Mouse (Mus musculus) thymus, adult 2 months (tissue): ENCODE results near the gene Car1. TPM values are rescaled to one million over a fixed set of nuclear protein-coding genes. Genes with fewer than 3 reads are reported as not detected.
"Not testable (repeated sequence)": the region's sequence is repeated elsewhere in the genome, so short reads cannot be mapped to it uniquely, and the experiment has no call there.

Source experiments
- DNase-seq: peaks from one replicate; pipeline ENCODE4 v3.0.0; 2021
- H3K27ac ChIP-seq: fragments of 200-500 bp; 2 replicates; pipeline ENCODE4 v1.5.1; 2012; ENCODE audit warnings: low read length, control low read depth; ENCODE audit not compliant: control insufficient read depth, insufficient read depth
- H3K27me3 ChIP-seq: fragments of 200-500 bp; 2 replicates; pipeline ENCODE4 v1.6.1; 2012; ENCODE audit warnings: mild to moderate bottlenecking, low read length, moderate library complexity, mixed read lengths; ENCODE audit not compliant: control insufficient read depth, insufficient read depth
- H3K36me3 ChIP-seq: fragments of 200-500 bp; 2 replicates; pipeline ENCODE4 v1.6.1; 2012; ENCODE audit warnings: mild to moderate bottlenecking, low read length, moderate library complexity; ENCODE audit not compliant: control insufficient read depth, insufficient read depth
- H3K4me1 ChIP-seq: fragments of 200-500 bp; replicated peaks from 2 replicates; pipeline ENCODE4 v1.6.1; 2012; ENCODE audit warnings: low read length; ENCODE audit not compliant: control insufficient read depth, insufficient read depth
- H3K4me3 ChIP-seq: fragments of 200-500 bp; 2 replicates; pipeline ENCODE4 v1.5.1; 2012; ENCODE audit warnings: mild to moderate bottlenecking, low read length, control low read depth, moderate library complexity; ENCODE audit not compliant: control insufficient read depth, insufficient read depth
- CTCF ChIP-seq: fragments of 200-500 bp; IDR thresholded peaks from 2 replicates; pipeline ENCODE4 v1.5.1; 2012; ENCODE audit warnings: mild to moderate bottlenecking, control low read depth, low read length, moderate library complexity, borderline replicate concordance; ENCODE audit not compliant: control insufficient read depth, poor library complexity, insufficient read depth; ENCODE audit errors: extremely low read depth
- POLR2A ChIP-seq: fragments of 200-500 bp; IDR thresholded peaks from 2 replicates; pipeline ENCODE4 v1.6.1; 2012; ENCODE audit warnings: mild to moderate bottlenecking, low read length, control low read depth, moderate library complexity; ENCODE audit not compliant: control insufficient read depth, poor library complexity, insufficient read depth; ENCODE audit errors: extremely low read depth
- WGBS: fragments of 180-500 bp; shearing (Covaris S2); methylation state at CpG from one replicate; pipeline ENCODE4 v1.1.7; 2018; 5-methylcytosine and 5-hydroxymethylcytosine counted together
- polyA plus RNA-seq: library from polyadenylated mRNA; depleted of rRNA; stranded (reverse); fragments of >200 nt; gene quantifications from 2 replicates; pipeline ENCODE4 v1.2.3, GENCODE M21; 2012

The Car1 gene
- polyA plus RNA-seq, 1 experiment = 0.38 TPM

DNA sequence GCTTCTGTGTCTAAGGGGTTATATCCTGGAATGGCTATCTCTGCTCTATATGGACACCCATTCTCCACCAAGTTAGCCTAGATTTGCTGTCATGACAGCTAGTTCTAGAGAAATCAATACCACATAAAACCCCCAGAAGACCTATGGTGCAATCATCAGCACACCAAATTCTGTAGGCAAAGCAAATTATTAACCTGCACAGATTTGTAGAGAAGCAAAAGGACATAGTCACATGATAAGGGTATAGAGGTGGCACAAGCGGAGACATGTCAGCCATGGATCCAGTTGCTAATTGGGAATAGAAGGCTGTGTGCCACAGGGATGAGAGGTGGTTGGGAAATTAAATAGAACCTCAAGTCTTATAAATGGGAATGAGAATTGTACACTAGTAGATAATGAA is 30.8 kb upstream of the Car1 start:
- TF ChIP-seq CTCF (no peak), POLR2A (no peak)
- DNase-seq = no peak
- Histone ChIP-seq H3K27ac (no peak overlapping the region), H3K4me1 (no peaks in the 10 kb centered on the region), H3K4me3 (no peak overlapping the region), H3K36me3 (no peaks in the 10 kb centered on the region), H3K27me3 (no peaks in the 10 kb centered on the region)
- 98% methylated on average over 1 of the region's 1 CpGs for WGBS

GRCm38 (mm10) chr3:14832766-14833165 is 24.6 kb upstream of the Car1 start:
- H3K36me3 ChIP-seq = no peaks in the 10 kb centered on the region
- TF ChIP-seq POLR2A (no peak), CTCF (no peak)
- no peak for DNase-seq

DNA sequence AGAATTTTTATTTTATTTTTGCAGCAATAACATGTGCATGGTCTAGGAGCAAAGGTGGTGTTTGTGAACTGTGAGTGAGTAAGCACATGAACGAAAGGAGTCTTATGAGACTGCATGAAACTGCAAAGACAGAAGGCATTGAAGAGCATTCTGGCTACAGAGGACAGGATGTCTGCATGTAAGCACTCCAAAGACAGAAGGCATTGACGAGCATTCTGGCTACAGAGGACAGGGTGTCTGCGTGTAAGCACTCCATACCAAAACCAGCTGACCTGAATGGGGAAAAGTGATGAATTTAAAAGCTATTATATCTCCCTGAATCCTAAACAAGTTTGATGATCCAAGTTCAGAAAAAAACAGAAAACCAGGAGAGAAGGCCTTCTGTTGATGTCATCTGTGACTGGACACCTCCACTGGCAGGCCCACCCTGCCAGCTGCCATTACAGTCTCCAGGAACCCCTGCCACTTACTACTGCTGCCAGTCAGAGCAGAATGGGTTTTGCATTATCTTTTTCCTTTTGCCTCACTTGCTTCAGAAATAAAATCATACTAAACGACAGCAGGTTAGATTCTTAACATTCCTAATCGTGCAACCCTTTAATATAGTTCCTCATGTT is 23.2 kb upstream of the Car1 start:
- Histone ChIP-seq H3K36me3 (no peaks in the 10 kb centered on the region), H3K27me3 (no peaks in the 10 kb centered on the region), H3K4me3 (no peak overlapping the region), H3K27ac (no peak overlapping the region), H3K4me1 (no peaks in the 10 kb centered on the region)
- DNase-seq = no peak
- WGBS = 93% methylated on average over 5 of the region's 5 CpGs
- no peak for TF ChIP-seq POLR2A
- no peak for TF ChIP-seq CTCF

More at GRCm38 (mm10) chr3:14832766-14833165, 24.6 kb upstream of the Car1 start:
- Histone ChIP-seq H3K27me3 (no peaks in the 10 kb centered on the region), H3K4me3 (no peak overlapping the region), H3K27ac (no peak overlapping the region), H3K4me1 (no peaks in the 10 kb centered on the region)

- H3K27me3 ChIP-seq = no peaks in the 10 kb centered on the region
- H3K36me3 ChIP-seq = no peaks in the 10 kb centered on the region
- H3K4me1 ChIP-seq = no peaks in the 10 kb centered on the region
- H3K27ac ChIP-seq = no peak overlapping the region
- no peak for DNase-seq
- TF ChIP-seq POLR2A = no peak
- no peak for TF ChIP-seq CTCF
- no peak overlapping the region for H3K4me3 ChIP-seq
These were observed 20.7 kb upstream of the Car1 start for GRCm38 (mm10) chr3:14828896-14829295.

GRCm38 (mm10) chr3:14819844-14820504 is 11.8 kb upstream of the Car1 start:
- Histone ChIP-seq H3K27me3 (no peaks in the 10 kb centered on the region), H3K27ac (no peak overlapping the region), H3K36me3 (no peaks in the 10 kb centered on the region), H3K4me1 (no peaks in the 10 kb centered on the region), H3K4me3 (no peak overlapping the region)
- DNase-seq = no peak
- TF ChIP-seq POLR2A = no peak
- no peak for TF ChIP-seq CTCF
- 83% methylated on average over 1 of the region's 1 CpGs for WGBS

DNA sequence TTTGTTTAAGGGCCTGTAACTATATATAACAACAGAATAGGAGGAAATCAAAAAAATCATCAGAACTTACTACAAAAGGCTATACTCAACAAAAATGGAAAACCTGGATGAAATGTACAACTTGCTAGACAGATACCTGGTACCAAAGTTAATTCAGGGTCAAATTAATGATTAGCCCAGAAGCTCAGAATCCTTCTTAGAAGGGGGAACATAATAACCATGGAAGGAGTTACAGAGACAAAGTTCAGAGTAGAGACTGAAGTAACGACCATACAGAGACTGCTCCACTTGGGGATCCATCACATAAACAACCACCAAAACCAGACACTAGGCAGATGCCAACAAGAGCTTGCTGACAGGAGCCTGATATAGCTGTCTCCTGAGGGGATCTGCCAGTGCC is 7.2 kb upstream of the Car1 start:
- WGBS = 85% methylated on average over 1 of the region's 1 CpGs
- DNase-seq, H3K27me3 ChIP-seq, H3K27ac ChIP-seq, H3K4me3 ChIP-seq, H3K4me1 ChIP-seq, H3K36me3 ChIP-seq: not testable (repeated sequence)

GRCm38 (mm10) chr3:14806702-14807101 is 1.5 kb downstream of the Car1 start:
- Histone ChIP-seq H3K36me3 (no peaks in the 10 kb centered on the region), H3K27ac (no peak overlapping the region), H3K4me3 (no peak overlapping the region), H3K4me1 (no peaks in the 10 kb centered on the region), H3K27me3 (no peaks in the 10 kb centered on the region)
- TF ChIP-seq CTCF (no peak), POLR2A (no peak)
- DNase-seq = no peak
